Mouse (Mus musculus): ENCODE data around the gene Szrd1.

Gene Szrd1

DNA sequence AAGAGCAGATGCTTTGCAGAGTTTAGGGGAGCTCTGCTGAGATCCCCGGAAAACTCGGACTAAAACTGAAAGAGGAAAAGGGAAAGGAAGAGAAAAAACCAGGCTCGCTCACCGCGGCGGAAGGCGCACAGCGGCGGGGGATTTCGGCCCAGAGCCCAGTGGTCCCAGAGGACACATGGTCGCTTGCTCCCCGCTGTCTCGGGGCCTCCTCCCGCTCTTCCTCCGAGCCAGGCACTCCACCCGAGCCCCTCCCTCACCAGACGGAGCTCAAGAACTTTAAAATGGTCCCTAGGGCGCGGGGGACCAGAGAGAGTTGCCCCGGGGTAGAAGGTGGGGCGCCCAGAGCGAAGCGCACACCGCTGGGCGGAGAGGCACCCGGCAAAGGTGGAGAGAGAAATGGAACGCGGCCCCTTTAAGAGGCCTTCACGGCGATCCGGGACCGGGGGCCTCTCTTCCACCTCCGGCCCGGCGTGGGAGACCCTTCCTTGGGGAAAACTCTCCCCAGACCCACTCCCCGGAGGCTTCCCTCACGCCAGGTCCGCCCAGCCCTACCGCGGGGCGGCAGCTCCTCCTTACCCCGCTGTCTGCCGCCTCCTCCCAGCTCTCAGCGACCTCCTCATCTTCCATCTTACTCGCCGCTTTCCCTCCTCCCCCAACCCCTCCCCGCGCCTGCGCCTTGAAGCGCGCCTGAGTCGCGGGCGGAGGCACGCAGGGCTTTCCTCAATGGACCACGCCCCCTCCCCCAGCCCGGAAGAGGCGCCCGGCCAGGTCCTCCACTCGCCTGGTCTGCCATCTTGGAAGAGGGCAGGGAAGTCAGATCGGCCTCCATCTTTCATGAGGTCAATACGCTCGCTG, at the start of gene Szrd1:
Szrd1 (minus strand) TSS at position 660 of the 855 bp plus-strand sequence.
- DNase-seq = peak; percentile 99 to 100

DNA sequence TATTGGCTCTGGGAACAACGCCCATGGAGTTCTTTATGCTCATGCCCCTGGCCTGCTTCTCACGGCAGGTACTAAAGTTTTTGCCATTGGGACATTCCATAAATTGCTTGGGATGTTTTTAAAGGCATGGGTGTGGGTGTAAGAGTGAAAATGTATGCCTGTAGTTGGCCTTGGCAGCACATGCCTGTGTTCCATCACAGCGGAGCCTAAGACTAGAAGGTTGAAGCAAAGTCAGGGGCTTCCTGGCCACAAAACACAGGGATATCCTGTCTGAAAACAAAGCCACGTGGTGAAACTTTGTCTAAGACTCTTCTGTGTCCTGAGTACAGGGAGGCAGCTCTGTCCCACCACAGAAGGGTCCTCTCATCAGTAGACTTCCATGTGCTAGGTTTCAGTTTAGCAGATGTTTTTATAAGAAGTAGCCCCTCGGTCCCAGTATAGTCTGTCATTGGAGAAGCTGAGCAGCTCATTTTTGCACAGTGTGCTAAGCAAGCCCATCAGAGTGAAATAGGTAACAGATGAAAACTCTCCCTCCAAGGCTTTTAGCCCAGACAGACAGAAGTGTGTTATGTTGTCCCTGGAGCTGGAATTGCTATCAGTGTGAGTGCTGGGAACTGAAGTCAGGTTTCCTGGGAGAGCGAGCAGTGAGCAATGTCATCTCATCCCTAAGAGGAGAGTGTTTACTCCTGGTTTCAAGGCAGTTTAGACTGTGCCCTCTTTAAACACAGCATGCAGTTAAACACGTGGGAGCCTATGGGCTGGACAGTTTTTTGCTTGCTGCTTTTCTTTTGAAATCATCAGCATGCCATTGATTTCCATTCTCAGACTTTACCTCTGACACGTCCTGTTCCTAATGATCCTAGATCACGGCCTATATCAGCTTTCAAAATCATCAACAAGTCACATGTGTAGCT, 47.6 kb upstream of the Szrd1 start:
- no peak for DNase-seq

DNA sequence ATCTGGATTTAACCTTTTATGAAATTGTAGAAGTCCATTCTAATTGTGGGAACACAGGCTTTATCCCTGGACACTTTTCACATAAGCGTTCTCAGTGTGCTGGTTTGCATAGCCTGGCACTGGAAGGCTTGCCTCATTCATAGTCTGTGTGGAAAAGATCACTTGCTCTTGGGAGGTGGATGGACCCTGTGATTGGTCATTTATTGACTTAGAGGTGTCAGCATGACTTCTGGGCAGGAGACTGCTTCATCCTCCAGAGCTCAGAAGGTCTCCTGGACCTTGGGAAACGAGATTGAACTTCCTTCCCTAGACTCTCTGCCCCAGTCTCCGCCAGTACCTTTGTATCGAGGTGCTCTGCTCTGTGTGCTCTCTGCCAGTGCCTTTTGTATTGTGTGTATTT, 44.9 kb upstream of the Szrd1 start:
- peak; percentile 17 to 27 for DNase-seq

DNA sequence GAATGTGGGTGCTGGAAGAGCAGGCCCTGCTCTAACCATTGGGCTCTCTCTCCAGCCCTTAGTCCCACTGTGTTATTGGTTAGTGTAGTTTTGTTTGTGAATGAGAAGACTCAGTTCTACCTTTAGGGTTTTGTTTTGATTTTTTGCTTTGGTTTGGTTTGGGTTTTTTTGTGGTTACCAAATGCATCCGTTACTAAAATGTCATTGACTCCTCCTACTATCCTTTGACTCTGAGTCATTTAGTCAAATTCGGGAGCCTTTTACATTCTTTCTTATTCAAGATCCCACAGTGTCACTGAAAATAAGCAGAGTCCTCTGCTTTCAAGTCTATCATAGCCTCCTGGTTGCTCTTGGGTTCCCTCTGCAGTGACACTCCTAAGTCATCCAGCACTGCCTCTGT, 44.4 kb upstream of the Szrd1 start:
- DNase-seq = no peak

- no peak for DNase-seq
Measured at GRCm38 (mm10) chr4:141181981-141182380, 42.4 kb upstream of the Szrd1 start.

- no peak for DNase-seq
Measured at GRCm38 (mm10) chr4:141180831-141181230, 41.3 kb upstream of the Szrd1 start.

GRCm38 (mm10) chr4:141178500-141178899, 38.9 kb upstream of the Szrd1 start:
- DNase-seq = no peak

DNA sequence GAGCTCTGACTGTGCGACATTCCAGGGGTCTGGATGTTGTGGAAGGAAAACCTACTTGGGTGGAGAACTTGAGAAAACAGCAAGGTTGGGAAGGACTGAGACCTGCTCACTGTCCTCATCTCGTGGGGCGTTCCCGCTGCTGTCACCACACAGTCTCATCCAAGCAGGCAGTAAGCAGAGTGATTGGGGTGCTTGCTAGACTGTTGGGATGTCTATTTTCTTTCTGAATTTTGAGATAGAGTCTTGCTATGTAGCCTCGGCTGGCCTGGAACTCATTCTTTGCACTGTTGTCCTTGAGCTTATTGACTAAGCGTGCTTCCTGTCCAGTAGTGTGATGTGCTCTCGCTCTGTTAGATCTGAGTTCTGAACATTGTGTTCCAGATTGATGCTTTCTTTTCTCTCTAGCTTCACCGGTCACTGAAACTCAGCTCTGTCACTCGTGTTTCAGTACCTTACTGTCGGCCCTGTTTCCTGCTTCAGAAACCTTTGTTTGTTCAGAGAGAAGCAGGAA, 36.8 kb upstream of the Szrd1 start:
- no peak for DNase-seq

GRCm38 (mm10) chr4:141175783-141176182, 36.2 kb upstream of the Szrd1 start:
- no peak for DNase-seq

- no peak for DNase-seq
Measured at GRCm38 (mm10) chr4:141172121-141172520, 32.5 kb upstream of the Szrd1 start.

DNA sequence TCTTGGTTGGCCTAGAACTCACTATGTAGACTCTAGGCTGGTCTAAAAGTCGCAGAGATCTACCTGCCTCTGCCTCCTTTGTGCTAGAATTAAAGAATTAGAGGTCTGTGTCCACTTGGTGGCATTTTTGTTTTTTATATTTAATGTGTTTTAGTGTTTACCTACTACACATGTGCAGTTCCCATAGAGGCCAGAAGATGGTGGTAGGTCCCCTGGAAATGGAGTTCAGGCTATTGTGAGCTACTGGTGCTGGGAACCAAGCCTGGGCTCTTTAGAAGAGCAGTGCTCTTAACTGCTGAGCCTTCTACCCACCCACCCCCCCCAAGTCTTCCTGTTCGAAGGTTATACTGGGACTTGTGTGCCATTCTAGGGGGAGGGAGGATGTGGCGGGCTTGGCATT, 27.6 kb upstream of the Szrd1 start:
- DNase-seq = no peak

GRCm38 (mm10) chr4:141165744-141166292, 26.2 kb upstream of the Szrd1 start:
- DNase-seq = no peak

GRCm38 (mm10) chr4:141163729-141164128, 24.2 kb upstream of the Szrd1 start:
- no peak for DNase-seq

DNA sequence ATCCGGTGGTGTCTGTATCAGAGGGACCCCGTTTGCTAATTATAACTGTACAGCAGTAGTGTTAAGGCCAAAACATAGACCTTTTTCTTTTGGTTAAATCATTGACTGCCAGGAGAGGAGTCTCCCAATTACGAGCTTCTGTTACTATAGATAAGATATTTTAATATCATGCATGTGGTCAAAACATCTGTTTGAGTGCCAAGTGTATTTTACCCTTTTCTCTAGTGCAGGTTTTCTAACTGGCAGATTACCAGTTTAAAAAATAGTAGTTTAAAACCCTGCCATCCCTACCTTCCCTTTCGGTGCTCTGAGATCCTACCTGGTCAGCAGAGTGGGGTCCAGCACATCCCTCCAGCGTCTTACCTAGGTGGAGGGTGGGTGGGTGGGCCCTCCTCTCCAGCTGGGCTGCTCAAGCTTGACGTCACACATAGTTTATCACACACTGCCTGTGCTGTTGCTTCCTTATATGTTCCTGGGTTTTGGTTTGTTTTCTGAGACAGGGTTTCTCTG, 22.2 kb upstream of the Szrd1 start:
- no peak for DNase-seq

DNA sequence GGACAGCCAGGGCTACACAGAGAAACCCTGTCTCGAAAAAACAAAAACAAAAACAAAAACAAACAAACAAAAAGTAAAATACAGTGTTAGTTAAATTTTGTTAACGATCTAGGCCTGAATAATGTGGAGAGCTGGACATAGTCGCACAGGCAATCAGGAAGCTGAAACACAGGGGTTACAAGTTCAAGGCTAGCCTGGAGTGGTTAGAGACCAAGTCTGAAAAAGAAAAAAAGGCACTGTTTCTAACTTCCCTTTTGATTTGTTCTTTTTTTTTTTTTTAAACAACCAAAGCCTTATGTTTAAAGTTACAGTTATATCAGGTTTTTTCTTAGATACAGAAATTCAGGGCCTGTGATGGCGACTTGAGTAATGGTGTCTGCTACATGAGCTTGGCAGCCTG, 20.6 kb upstream of the Szrd1 start:
- no peak for DNase-seq

- DNase-seq = no peak
Measured at GRCm38 (mm10) chr4:141159666-141160065, 20.1 kb upstream of the Szrd1 start.

- DNase-seq = no peak
Measured at GRCm38 (mm10) chr4:141159093-141159492, 19.5 kb upstream of the Szrd1 start.

DNA sequence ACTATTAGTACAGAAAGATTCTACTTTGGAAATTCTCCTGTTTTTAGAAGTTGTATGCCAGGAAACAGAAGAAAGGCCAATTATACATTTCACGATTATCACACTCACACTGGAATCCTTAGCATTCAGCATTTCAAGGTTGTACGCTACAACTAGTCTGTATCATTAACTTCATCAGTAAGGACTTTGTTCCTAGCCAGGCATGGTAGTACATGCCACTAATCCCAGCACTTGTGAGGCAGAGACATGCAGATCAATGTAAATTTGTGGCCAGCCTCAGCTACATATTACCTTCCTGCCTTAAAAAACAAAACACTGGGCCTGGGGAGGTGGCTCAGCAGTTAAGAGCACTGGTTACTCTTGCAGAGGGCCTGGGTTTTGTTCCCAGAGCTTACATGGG, 19.0 kb upstream of the Szrd1 start:
- no peak for DNase-seq

GRCm38 (mm10) chr4:141157485-141157884, 17.9 kb upstream of the Szrd1 start:
- DNase-seq = no peak

- no peak for DNase-seq
Measured at GRCm38 (mm10) chr4:141149116-141149515, 9.5 kb upstream of the Szrd1 start.

- DNase-seq = peak in 1 of 2 experiments; percentile 51
Measured at GRCm38 (mm10) chr4:141148009-141148801, 8.6 kb upstream of the Szrd1 start.
